Mouse (Mus musculus) central nervous system, embryonic 18 days (tissue): ENCODE data around the gene Vmn1r85. TPM values are rescaled to one million over a fixed set of nuclear protein-coding genes. Genes with fewer than 3 reads are reported as not detected.

Experiments
- polyA plus RNA-seq: library from polyadenylated mRNA; depleted of rRNA; stranded (reverse); fragments of >200 nt; gene quantifications from 2 replicates; pipeline ENCODE4 v1.2.3, GENCODE M21; 2012; rRNA removed

Gene Vmn1r85
- polyA plus RNA-seq: 0.18 and 0.20 TPM in 2 replicates

DNA sequence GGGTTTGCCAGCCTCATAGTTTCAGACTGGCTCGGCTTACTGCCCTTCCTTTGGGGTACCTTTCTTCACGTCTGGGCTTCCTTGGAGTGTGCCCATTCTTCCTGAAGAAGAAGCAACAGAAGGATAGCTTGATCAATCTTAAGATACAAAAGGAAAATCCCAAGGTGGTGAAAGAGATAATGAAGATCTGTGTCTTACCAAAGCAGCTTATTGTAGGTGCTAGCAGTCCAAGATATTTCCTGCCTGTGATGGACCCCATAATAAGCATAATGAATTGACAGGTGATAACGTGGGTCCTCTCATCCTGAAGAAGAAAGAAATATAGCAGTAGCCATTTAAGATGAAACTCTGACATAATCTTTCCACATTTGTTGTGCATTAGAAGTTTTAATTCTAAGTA is at the start of gene Vmn1r85:
Vmn1r85 (minus strand) TSS at position 101 of the 400 bp plus-strand sequence.

DNA sequence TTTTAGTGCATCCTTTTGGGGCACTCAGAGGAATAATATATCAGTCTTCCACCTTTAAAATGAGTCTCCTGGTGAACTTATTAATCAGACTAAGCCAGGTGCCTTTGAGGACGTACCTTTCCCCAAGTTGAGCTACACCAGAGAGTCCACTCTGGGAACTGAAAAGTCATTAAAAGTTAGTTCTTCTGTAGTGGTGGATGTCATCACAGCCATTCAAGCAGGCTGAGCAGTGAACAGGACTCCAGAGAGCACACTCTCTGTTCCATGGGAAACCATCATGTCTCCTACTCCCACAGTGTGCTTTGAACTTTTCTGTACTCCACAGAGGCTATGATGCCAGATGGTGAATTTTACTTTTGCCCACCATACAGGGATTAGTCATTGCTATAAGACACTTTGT is 45.1 kb upstream of the Vmn1r85 start, which contains the start of gene Vmn1r87:
Vmn1r87 (minus strand) TSS at position 101 of the 400 bp plus-strand sequence.

DNA sequence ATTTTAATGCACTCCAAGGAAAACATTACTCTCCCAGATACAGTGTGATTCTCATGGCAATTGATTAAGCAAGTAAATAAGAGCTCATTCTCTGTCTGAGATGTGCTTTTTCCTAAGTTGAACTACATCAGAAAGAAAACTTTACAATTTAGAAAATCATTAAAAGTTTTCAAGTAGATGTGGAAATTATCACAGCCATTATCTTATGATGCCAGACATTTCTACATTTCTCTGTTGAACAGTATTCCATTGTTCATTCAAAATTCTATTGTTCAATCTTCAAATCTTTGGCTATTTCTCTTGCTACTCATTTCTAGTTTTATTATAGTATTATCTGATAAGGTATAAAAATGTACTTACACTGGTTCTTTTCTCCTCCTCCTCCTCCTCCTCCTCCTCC is 24.8 kb upstream of the Vmn1r85 start, which contains the start of gene Vmn1r86:
Vmn1r86 (minus strand) TSS at position 101 of the 400 bp plus-strand sequence.

DNA sequence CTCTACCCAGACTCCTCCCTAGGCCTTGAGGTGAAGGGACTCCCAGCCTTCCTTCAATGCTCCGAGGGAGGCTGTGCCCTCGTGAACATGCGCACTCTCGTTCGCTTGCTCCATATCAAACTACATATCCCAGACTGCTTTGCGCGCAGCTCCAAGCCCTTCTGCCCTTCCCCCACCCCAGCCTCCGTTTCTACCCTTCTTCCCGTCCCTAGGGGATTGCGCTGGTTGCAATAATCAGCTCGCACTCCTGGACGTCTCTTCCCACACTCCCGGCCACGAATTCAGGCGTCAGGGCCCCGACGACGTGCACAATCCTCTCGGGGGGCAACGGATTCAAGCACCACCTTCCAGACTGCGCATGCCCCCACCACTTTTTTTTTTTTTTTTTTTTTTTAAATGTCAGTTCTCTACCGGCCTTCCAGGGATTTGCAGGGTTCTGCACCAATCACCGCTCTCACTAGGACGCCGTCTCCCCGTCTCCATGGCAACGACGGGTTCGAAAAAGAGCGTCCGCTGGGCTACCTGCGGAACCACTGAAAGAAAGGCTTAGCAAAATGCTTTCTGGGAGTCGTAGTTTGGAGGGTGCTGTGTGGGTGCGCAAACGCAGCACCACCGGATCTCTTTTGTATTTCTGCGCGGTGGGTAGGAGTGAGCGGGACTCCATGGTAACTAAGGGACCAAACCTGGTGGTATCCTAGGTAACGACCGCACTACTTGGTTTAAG is 40.5 kb downstream of the Vmn1r85 start, which contains the start of gene Mzf1:
Mzf1 (minus strand) TSS at position 478 of the 724 bp plus-strand sequence.

DNA sequence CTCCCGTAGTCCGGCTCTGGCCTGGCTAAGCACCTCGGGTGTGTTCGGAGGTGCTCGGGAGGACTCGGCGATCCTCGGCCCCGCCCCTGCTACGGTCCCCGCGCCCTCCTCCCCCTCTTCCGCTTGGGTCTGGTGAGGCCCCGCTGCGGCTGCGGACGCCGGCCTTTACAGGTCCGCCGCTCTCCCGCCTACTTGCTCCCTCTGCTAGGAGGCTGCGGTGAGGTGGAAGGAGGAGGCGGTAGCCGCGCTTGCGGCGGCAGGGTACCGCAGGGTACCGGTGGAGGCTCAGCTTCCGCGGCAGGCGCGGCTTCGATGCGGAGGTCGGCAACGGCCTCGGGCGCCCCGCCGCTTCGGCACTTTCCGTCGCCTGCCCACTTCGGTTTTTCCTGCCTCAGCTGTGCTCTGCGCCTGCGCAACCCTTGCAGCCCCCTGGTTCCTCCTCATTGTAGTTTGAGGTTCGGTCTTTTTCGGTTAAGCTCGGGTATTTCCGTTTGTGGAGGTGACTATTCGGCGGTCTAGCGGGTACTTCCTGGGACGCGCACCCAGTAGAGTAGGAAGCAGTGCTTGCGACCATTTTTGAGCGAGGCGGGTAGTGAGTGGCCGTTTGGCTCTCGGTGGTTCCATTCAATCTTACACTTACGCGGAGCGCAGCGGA is 56.9 kb downstream of the Vmn1r85 start, which contains the start of gene Ube2m:
Ube2m (minus strand) TSS at position 375 of the 655 bp plus-strand sequence.

DNA sequence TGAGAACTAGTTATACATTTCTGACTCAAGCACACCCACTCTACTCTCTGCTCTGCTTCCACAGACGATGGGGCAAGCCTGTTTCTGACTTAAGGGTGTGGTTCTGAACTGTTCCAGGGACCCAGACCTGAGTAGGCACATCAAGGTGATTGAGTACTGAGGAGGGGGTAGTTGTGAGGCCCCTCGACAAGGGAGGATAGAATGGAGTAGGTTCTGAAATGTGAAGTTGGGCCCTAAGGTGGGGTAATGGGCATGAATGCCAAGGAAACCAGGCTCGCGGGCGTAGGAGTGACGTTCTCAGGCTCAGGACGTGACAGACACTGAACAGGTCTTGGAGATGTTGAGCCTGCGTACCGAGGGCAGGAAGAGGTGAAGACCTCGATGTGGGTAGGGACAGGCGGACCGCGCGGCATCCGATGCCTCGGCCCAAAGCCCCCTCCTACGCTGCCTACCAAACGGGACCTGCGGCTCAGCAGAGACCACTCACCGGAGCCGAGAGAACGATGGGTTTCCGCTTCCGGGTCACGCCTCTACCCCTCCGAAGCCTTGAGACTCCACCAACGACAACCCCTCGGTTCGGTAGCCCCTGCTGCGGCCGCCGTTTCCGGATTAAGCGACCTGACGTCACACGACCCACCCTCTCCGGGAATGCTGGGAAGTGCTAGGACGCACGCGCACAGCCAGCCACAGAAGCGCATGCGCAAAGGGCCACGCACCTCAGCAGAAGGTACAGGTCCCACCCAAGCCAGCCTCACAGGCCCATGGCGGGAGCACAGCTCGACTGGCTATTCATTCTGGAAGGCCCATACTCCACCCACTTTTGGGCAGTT is 60.6 kb downstream of the Vmn1r85 start, which contains the start of gene Chmp2a:
Chmp2a (minus strand) TSS at position 660 of the 830 bp plus-strand sequence.

Other genes starting within 250 kb of the Vmn1r85 start
- gene Zfp128, start 214.0 kb downstream of the Vmn1r85 start, polyA plus RNA-seq: 9.5 and 9.9 TPM in 2 replicates
- 12.9 and 14.9 TPM in 2 replicates for gene Zscan22, start 197.4 kb downstream of the Vmn1r85 start, polyA plus RNA-seq
- 2,008 and 2,137 TPM in 2 replicates for gene Rps5, start 172.9 kb downstream of the Vmn1r85 start, polyA plus RNA-seq
- 1.9 and 2.0 TPM in 2 replicates for gene Rnf225, start 167.8 kb downstream of the Vmn1r85 start, polyA plus RNA-seq
- gene Zfp324, start 129.3 kb downstream of the Vmn1r85 start, polyA plus RNA-seq: 11.9 and 12.0 TPM in 2 replicates
- gene Zfp446, start 117.3 kb downstream of the Vmn1r85 start, polyA plus RNA-seq: 11.2 and 11.3 TPM in 2 replicates
- gene Slc27a5, start 97.0 kb downstream of the Vmn1r85 start, polyA plus RNA-seq: 1.1 and 1.2 TPM in 2 replicates
- 367 and 417 TPM in 2 replicates for gene Trim28, start 96.1 kb downstream of the Vmn1r85 start, polyA plus RNA-seq
- gene Zbtb45, start 85.1 kb downstream of the Vmn1r85 start, polyA plus RNA-seq: 30.5 and 39.6 TPM in 2 replicates
- gene Chmp2a, start 60.4 kb downstream of the Vmn1r85 start, polyA plus RNA-seq: 212 and 230 TPM in 2 replicates
- gene Ube2m, start 56.9 kb downstream of the Vmn1r85 start, polyA plus RNA-seq: 326 and 330 TPM in 2 replicates
- gene Mzf1, start 40.4 kb downstream of the Vmn1r85 start, polyA plus RNA-seq: 12.1 and 14.2 TPM in 2 replicates
- gene Vmn1r86, start 24.7 kb upstream of the Vmn1r85 start, polyA plus RNA-seq: 0.01 TPM in 2 replicates
- not detected in 2 replicates for gene Vmn1r87, start 45.0 kb upstream of the Vmn1r85 start, polyA plus RNA-seq
- gene Vmn1r88, start 64.4 kb upstream of the Vmn1r85 start, polyA plus RNA-seq: 0.01 TPM in 1 of 2 replicates, not detected in the other
- gene Vmn1r89, start 117.8 kb upstream of the Vmn1r85 start, polyA plus RNA-seq: not detected in 2 replicates
- gene Lig1, start 182.1 kb upstream of the Vmn1r85 start, polyA plus RNA-seq: 34.0 and 39.0 TPM in 2 replicates
- gene Zswim9, start 183.5 kb upstream of the Vmn1r85 start, polyA plus RNA-seq: 7.8 and 8.9 TPM in 2 replicates
- 2.0 and 2.1 TPM in 2 replicates for gene Pla2g4c, start 229.5 kb upstream of the Vmn1r85 start, polyA plus RNA-seq